Mouse (Mus musculus) forebrain, embryonic 11.5 days (tissue): ENCODE results near the gene BC107364. TPM values are rescaled to one million over a fixed set of nuclear protein-coding genes. Genes with fewer than 3 reads are reported as not detected.
"Not testable (repeated sequence)": the region's sequence is repeated elsewhere in the genome, so short reads cannot be mapped to it uniquely, and the experiment has no call there.

ENCODE experiments used
- ATAC-seq: fragments of 200-750 bp; cut with Nextera tagmentation; replicated peaks from 2 replicates; pipeline ENCODE4 v1.8.0; 2017; ENCODE audit warnings: moderate TSS enrichment; ENCODE audit not compliant: low FRiP score
- DNase-seq: peaks from one replicate; pipeline ENCODE4 v3.0.0-alpha.2; 2017; ENCODE audit warnings: low spot score
- H3K27ac ChIP-seq: fragments of 300-500 bp; sonication (generic); 2 replicates; pipeline ENCODE4 v1.5.1; 2014; ENCODE audit warnings: low read depth, low read length
- H3K27me3 ChIP-seq: fragments of 300-500 bp; sonication (generic); 2 replicates; pipeline ENCODE4 v1.6.1; 2014; ENCODE audit warnings: mild to moderate bottlenecking, low read length, mixed read lengths; ENCODE audit not compliant: control insufficient read depth, insufficient read depth
- H3K36me3 ChIP-seq: fragments of 300-500 bp; sonication (generic); 2 replicates; pipeline ENCODE4 v1.6.1; 2014; ENCODE audit warnings: mild to moderate bottlenecking, low read length, moderate library complexity, mixed read lengths; ENCODE audit not compliant: control insufficient read depth, insufficient read depth
- H3K4me1 ChIP-seq: fragments of 300-500 bp; sonication (generic); replicated peaks from 2 replicates; pipeline ENCODE4 v1.6.1; 2014; ENCODE audit warnings: low read length, mixed read lengths; ENCODE audit not compliant: control insufficient read depth, insufficient read depth
- H3K4me2 ChIP-seq: fragments of 300-500 bp; sonication (generic); 2 replicates; pipeline ENCODE4 v1.6.1; 2014; ENCODE audit warnings: low read depth, mild to moderate bottlenecking, low read length, moderate library complexity, mixed read lengths; ENCODE audit not compliant: severe bottlenecking
- H3K4me3 ChIP-seq: fragments of 300-500 bp; sonication (generic); 2 replicates; pipeline ENCODE4 v1.5.1; 2014; ENCODE audit warnings: low read depth, low read length
- H3K9ac ChIP-seq: fragments of 300-500 bp; sonication (generic); 2 replicates; pipeline ENCODE4 v1.6.1; 2014; ENCODE audit warnings: low read length
- H3K9me3 ChIP-seq: fragments of 300-500 bp; sonication (generic); 2 replicates; pipeline ENCODE4 v1.6.1; 2016; ENCODE audit warnings: low read length, mixed read lengths; ENCODE audit not compliant: control insufficient read depth
- WGBS: fragments of 180-500 bp; shearing (Covaris S2); extraction: QIAGEN DNeasy Blood & Tissue Kit; methylation state at CpG from one replicate; pipeline ENCODE4 v1.1.7; 2014; 5-methylcytosine and 5-hydroxymethylcytosine counted together
- polyA plus RNA-seq: library from polyadenylated mRNA; unstranded; fragments of >200 nt; fragmentation: Nextera tagmentation; extraction: Ambion mirVana; gene quantifications from 2 replicates; pipeline ENCODE4 v1.2.1, GENCODE M21; 2014

Gene BC107364
- polyA plus RNA-seq, 1 experiment from 2014 or later = not detected

GRCm38 (mm10) chr3:96487596-96488289 lies 35.6 kb upstream of the BC107364 start:
- peak overlapping the region; percentile 47 for H3K9ac ChIP-seq
- H3K4me2 ChIP-seq = peak overlapping the region; percentile 57
- H3K36me3 ChIP-seq = no peaks in the 10 kb centered on the region
- H3K27me3 ChIP-seq = no peaks in the 10 kb centered on the region
- H3K9me3 ChIP-seq = no peaks in the 10 kb centered on the region
- peak overlapping the region; percentile 21 for H3K4me3 ChIP-seq
- WGBS = 6% methylated on average over 26 of the region's 26 CpGs
- ATAC-seq (no peak), DNase-seq (peak; percentile 71)
- peak overlapping the region; percentile 79 for H3K27ac ChIP-seq
- H3K4me1 ChIP-seq = peaks cover 2% of the 10 kb centered on the region; the same call in 1 of the 2 replicates

GRCm38 (mm10) chr3:96486828-96487559 lies 34.9 kb upstream of the BC107364 start:
- peak; percentile 84 for ATAC-seq
- H3K27ac ChIP-seq, H3K4me1 ChIP-seq, H3K36me3 ChIP-seq, H3K9ac ChIP-seq, H3K9me3 ChIP-seq, DNase-seq, H3K27me3 ChIP-seq: not testable (repeated sequence)
- peak overlapping the region; percentile 44 for H3K4me2 ChIP-seq
- 0 out of 2 replicates have a peak overlapping the region, but pooled peaks have one; percentile 14 for H3K4me3 ChIP-seq
- 14% methylated on average over 6 of the region's 38 CpGs for WGBS

GRCm38 (mm10) chr3:96486064-96486827 lies 34.1 kb upstream of the BC107364 start:
- WGBS = under 1% methylated on average over 4 of the region's 34 CpGs
- not testable (repeated sequence) for H3K9me3 ChIP-seq, H3K27ac ChIP-seq, H3K4me3 ChIP-seq, H3K4me2 ChIP-seq, H3K27me3 ChIP-seq, H3K9ac ChIP-seq, H3K4me1 ChIP-seq, H3K36me3 ChIP-seq, DNase-seq
- peak; percentile 65 for ATAC-seq

- peaks cover 2% of the 10 kb centered on the region; the same call in 1 of the 2 replicates for H3K4me1 ChIP-seq
- H3K27me3 ChIP-seq = no peaks in the 10 kb centered on the region
- H3K9me3 ChIP-seq = no peaks in the 10 kb centered on the region
- H3K4me3 ChIP-seq = no peak overlapping the region
- no peak overlapping the region for H3K27ac ChIP-seq
- H3K9ac ChIP-seq = no peak overlapping the region
- no peak for DNase-seq
- WGBS = 74% methylated on average over 2 of the region's 2 CpGs
- no peaks in the 10 kb centered on the region for H3K36me3 ChIP-seq
- ATAC-seq = no peak
- H3K4me2 ChIP-seq = no peak overlapping the region
Measured at GRCm38 (mm10) chr3:96485361-96485760, 33.3 kb upstream of the BC107364 start.

- H3K36me3 ChIP-seq = no peaks in the 10 kb centered on the region
- no peak overlapping the region for H3K9ac ChIP-seq
- no peak for ATAC-seq
- H3K27me3 ChIP-seq = no peaks in the 10 kb centered on the region
- no peak overlapping the region for H3K4me2 ChIP-seq
- DNase-seq = no peak
- WGBS = 78% methylated on average over 4 of the region's 4 CpGs
- H3K4me1 ChIP-seq = peaks cover 2% of the 10 kb centered on the region; the same call in 1 of the 2 replicates
- no peaks in the 10 kb centered on the region for H3K9me3 ChIP-seq
- no peak overlapping the region for H3K27ac ChIP-seq
- no peak overlapping the region for H3K4me3 ChIP-seq
Measured at GRCm38 (mm10) chr3:96484921-96485320, 32.8 kb upstream of the BC107364 start.

GRCm38 (mm10) chr3:96483946-96484345 lies 31.8 kb upstream of the BC107364 start:
- no peaks in the 10 kb centered on the region for H3K36me3 ChIP-seq
- H3K9me3 ChIP-seq = no peaks in the 10 kb centered on the region
- no peak for ATAC-seq
- 95% methylated on average over 2 of the region's 2 CpGs for WGBS
- no peak overlapping the region for H3K27ac ChIP-seq
- DNase-seq = no peak
- no peaks in the 10 kb centered on the region for H3K27me3 ChIP-seq
- H3K9ac ChIP-seq = no peak overlapping the region
- peaks cover 2% of the 10 kb centered on the region; the same call in 1 of the 2 replicates for H3K4me1 ChIP-seq
- H3K4me3 ChIP-seq = no peak overlapping the region
- no peak overlapping the region for H3K4me2 ChIP-seq

GRCm38 (mm10) chr3:96483044-96483443 lies 30.9 kb upstream of the BC107364 start:
- not testable (repeated sequence) for H3K36me3 ChIP-seq, H3K9me3 ChIP-seq, DNase-seq, H3K4me3 ChIP-seq, H3K27me3 ChIP-seq, H3K4me1 ChIP-seq, H3K9ac ChIP-seq, H3K4me2 ChIP-seq, ATAC-seq, H3K27ac ChIP-seq
- WGBS = 41% methylated on average over 7 of the region's 7 CpGs

GRCm38 (mm10) chr3:96482451-96482850 lies 30.3 kb upstream of the BC107364 start:
- Histone ChIP-seq H3K27ac (no peak overlapping the region), H3K4me1 (no peaks in the 10 kb centered on the region; the same call in 1 of the 2 replicates), H3K9me3 (no peaks in the 10 kb centered on the region), H3K27me3 (peaks cover 2% of the 10 kb centered on the region; the same call in 1 of the 2 replicates), H3K4me2 (no peak overlapping the region), H3K36me3 (no peaks in the 10 kb centered on the region), H3K4me3 (no peak overlapping the region), H3K9ac (no peak overlapping the region)
- ATAC-seq (no peak), DNase-seq (no peak)
- WGBS = 89% methylated on average over 13 of the region's 13 CpGs
